Mouse (Mus musculus): ENCODE measurements around the gene Exog. TPM values are rescaled to one million over a fixed set of nuclear protein-coding genes. Genes with fewer than 3 reads are reported as not detected.

Exog gene
- polyA plus RNA-seq, 1 experiment from 2014 or later, result 48.7 TPM

DNA sequence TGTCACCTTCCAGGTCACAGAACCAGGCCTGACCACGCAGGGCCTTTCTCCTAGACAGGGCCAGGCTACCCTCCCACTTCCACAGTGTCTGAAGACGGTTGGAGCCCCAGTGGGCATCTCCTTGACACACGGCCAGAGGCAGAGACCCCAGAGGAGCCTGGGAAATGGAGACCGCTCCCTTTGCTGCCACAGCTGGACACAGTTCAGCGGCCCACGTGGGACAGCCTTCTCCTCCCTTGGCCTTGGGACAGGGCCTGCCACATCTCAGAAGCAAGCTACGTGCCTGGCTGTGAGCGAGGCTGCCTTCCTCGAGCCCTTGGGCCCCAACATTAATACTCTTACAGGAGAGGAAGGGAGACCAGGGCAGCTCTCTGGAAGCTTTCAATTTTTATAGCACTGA is 39.7 kb downstream of the Exog start:
- Histone ChIP-seq H3K27ac (ENCODE audit: low read depth, low read length) (no peak overlapping the region), H3K4me3 (ENCODE audit: low read length) (no peak overlapping the region), H3K9ac (ENCODE audit: low read depth, low read length) (no peak overlapping the region), H3K4me1 (ENCODE audit: control insufficient read depth, insufficient read depth, low read depth, low read length) (peaks cover 2% of the 10 kb centered on the region; the same call in 1 of the 2 replicates), H3K9me3 (ENCODE audit: control insufficient read depth, low read length) (no peaks in the 10 kb centered on the region), H3K4me2 (ENCODE audit: low read length) (no peak overlapping the region), H3K36me3 (ENCODE audit: control insufficient read depth, insufficient read depth, low read length) (no peaks in the 10 kb centered on the region; the same call in 1 of the 2 replicates), H3K27me3 (replicated peaks; ENCODE audit: control insufficient read depth, insufficient read depth, low read length) (no peaks in the 10 kb centered on the region; the same call in 1 of the 2 replicates)
- ATAC-seq, result no peak
- WGBS, result 65% methylated on average over 9 of the region's 9 CpGs

DNA sequence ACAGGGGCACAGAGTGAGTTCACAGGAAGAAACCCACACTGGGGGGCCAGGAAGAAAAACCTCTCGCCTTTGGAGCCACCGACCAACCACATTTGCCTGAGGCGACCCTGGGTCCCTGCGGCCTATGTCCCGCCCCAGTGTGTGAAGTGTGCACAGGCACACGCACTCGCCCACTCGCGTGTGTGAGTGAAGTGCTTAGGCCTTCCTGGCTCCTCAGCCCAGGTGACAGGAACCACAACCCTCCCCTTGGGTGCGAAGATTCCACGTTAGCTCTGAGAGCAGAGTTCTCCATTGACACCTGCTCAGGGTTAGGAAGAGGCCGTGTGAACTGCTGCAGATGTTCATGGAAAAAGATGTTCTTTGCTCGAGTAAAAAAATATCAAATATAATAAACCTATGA is 40.1 kb downstream of the Exog start:
- no peaks in the 10 kb centered on the region for H3K9me3 ChIP-seq (ENCODE audit: control insufficient read depth, low read length)
- 93% methylated on average over 13 of the region's 13 CpGs for WGBS
- ATAC-seq, result no peak
- no peak overlapping the region for H3K27ac ChIP-seq (ENCODE audit: low read depth, low read length)
- H3K27me3 ChIP-seq (replicated peaks; ENCODE audit: control insufficient read depth, insufficient read depth, low read length), result no peaks in the 10 kb centered on the region; the same call in 1 of the 2 replicates
- H3K9ac ChIP-seq (ENCODE audit: low read depth, low read length), result no peak overlapping the region
- peaks cover 2% of the 10 kb centered on the region; the same call in 1 of the 2 replicates for H3K4me1 ChIP-seq (ENCODE audit: control insufficient read depth, insufficient read depth, low read depth, low read length)
- H3K4me2 ChIP-seq (ENCODE audit: low read length), result no peak overlapping the region
- no peak overlapping the region for H3K4me3 ChIP-seq (ENCODE audit: low read length)
- H3K36me3 ChIP-seq (ENCODE audit: control insufficient read depth, insufficient read depth, low read length), result no peaks in the 10 kb centered on the region; the same call in 1 of the 2 replicates

DNA sequence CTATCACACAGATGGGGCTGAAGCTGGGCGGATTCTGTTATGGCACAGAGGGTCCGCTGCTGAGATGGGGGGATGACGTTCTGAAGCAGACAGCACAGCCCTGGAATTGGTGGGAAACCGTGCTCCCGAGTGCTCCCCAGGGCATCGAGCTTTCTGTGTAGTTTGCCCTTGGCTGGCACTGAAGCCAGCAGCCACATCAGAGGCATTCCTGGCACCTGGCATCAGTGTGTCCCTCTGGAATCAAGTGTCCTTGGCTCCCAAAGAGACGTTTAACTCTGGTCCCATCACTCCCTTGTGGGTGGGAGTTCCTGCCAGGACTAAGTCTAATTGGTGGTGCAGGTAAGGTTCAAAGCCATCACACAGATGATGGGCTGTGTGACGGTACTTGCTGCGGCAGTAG is 51.6 kb downstream of the Exog start:
- 78% methylated on average over 9 of the region's 9 CpGs for WGBS
- no peak overlapping the region for H3K27ac ChIP-seq (ENCODE audit: low read depth, low read length)
- H3K36me3 ChIP-seq (ENCODE audit: control insufficient read depth, insufficient read depth, low read length), result no peaks in the 10 kb centered on the region
- H3K9me3 ChIP-seq (ENCODE audit: control insufficient read depth, low read length), result no peaks in the 10 kb centered on the region
- ATAC-seq, result no peak
- H3K4me2 ChIP-seq (ENCODE audit: low read length), result no peak overlapping the region
- no peaks in the 10 kb centered on the region for H3K4me1 ChIP-seq (ENCODE audit: control insufficient read depth, insufficient read depth, low read depth, low read length)
- no peak overlapping the region for H3K4me3 ChIP-seq (ENCODE audit: low read length)
- H3K9ac ChIP-seq (ENCODE audit: low read depth, low read length), result no peak overlapping the region
- no peaks in the 10 kb centered on the region for H3K27me3 ChIP-seq (replicated peaks; ENCODE audit: control insufficient read depth, insufficient read depth, low read length)

DNA sequence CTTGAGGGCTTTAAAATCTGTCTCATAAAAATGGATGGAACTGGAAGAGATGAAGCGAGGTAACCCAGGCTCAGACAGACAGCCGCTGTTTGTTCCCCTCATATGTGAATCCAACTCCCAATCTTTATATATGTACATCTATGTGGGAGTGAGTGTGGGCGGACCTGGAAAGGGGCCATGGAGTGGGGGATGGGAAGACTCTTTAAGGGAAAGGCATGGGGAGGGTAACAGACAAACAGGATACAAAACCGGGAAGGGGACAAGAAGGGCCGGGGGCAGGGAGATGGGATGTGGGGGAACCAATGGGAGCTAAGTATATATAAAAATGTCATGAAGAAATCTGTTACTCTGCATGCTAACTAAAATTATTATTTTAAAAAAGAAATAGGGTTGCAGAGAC is 52.2 kb downstream of the Exog start:
- Histone ChIP-seq H3K36me3 (ENCODE audit: control insufficient read depth, insufficient read depth, low read length) (no peaks in the 10 kb centered on the region), H3K27ac (ENCODE audit: low read depth, low read length) (no peak overlapping the region), H3K27me3 (replicated peaks; ENCODE audit: control insufficient read depth, insufficient read depth, low read length) (no peaks in the 10 kb centered on the region), H3K9ac (ENCODE audit: low read depth, low read length) (no peak overlapping the region), H3K4me1 (ENCODE audit: control insufficient read depth, insufficient read depth, low read depth, low read length) (no peaks in the 10 kb centered on the region), H3K4me2 (ENCODE audit: low read length) (no peak overlapping the region), H3K9me3 (ENCODE audit: control insufficient read depth, low read length) (no peaks in the 10 kb centered on the region), H3K4me3 (ENCODE audit: low read length) (no peak overlapping the region)
- WGBS, result 61% methylated on average over 5 of the region's 5 CpGs
- ATAC-seq, result no peak

DNA sequence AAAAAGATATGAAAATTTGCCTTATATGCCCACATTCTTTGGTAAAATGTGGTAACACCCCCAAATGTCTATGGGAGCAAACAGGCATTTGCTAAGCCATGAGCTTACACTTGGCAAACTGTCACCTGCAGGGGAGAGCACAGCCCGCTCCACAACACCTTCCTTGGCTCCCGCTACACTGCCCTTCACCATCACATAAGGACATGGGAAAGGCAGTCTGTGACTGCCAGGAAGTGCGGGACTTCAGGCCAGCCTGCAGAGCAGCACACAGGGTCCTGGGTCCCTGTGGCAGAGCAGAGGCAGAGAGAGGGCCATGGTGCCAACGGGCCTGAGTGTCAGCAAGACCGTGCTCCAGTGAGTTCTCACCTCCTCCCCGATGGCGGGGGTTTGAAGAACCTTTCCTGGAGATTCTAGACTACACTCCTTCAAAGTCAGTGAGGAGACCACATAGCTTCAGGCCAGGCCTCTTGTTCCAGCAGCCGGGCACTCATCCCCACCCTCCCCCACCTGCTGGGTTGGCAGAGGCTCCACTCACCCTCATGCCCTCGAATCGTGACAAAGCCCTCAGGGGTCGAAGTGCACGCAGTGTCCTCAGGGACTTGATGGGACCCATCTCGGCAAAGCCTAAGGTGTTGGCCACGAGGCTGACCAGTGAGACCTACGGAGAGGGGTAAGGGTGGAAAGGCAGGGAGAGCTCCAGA is 53.0 kb downstream of the Exog start:
- 85% methylated on average over 15 of the region's 15 CpGs for WGBS
- Histone ChIP-seq H3K36me3 (ENCODE audit: control insufficient read depth, insufficient read depth, low read length) (no peaks in the 10 kb centered on the region), H3K4me2 (ENCODE audit: low read length) (no peak overlapping the region), H3K4me3 (ENCODE audit: low read length) (no peak overlapping the region), H3K9me3 (ENCODE audit: control insufficient read depth, low read length) (no peaks in the 10 kb centered on the region), H3K27ac (ENCODE audit: low read depth, low read length) (no peak overlapping the region), H3K4me1 (ENCODE audit: control insufficient read depth, insufficient read depth, low read depth, low read length) (no peaks in the 10 kb centered on the region), H3K9ac (ENCODE audit: low read depth, low read length) (no peak overlapping the region), H3K27me3 (replicated peaks; ENCODE audit: control insufficient read depth, insufficient read depth, low read length) (no peaks in the 10 kb centered on the region)
- no peak for ATAC-seq

DNA sequence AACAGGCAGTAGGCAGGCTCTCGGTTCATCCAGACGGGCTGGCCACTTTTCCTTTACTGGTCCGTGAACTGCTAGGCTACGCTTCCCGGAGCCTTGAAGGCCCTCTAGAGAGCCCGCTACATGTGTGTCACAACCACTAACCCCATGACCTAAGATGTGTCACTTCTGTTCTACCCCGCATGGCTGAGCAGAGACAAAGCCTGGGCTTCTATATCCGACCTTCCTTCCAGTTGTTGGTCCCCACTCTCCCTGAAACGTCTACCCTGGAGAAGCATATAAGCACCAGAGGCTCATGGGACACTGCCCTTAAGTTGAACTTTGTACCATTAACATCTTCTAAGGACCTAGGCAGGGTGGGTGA is 53.5 kb downstream of the Exog start:
- Histone ChIP-seq H3K9ac (ENCODE audit: low read depth, low read length) (no peak overlapping the region), H3K4me3 (ENCODE audit: low read length) (no peak overlapping the region), H3K27ac (ENCODE audit: low read depth, low read length) (no peak overlapping the region), H3K36me3 (ENCODE audit: control insufficient read depth, insufficient read depth, low read length) (no peaks in the 10 kb centered on the region), H3K4me2 (ENCODE audit: low read length) (no peak overlapping the region), H3K4me1 (ENCODE audit: control insufficient read depth, insufficient read depth, low read depth, low read length) (no peaks in the 10 kb centered on the region), H3K9me3 (ENCODE audit: control insufficient read depth, low read length) (no peaks in the 10 kb centered on the region), H3K27me3 (replicated peaks; ENCODE audit: control insufficient read depth, insufficient read depth, low read length) (no peaks in the 10 kb centered on the region)
- 84% methylated on average over 9 of the region's 9 CpGs for WGBS
- no peak for ATAC-seq

DNA sequence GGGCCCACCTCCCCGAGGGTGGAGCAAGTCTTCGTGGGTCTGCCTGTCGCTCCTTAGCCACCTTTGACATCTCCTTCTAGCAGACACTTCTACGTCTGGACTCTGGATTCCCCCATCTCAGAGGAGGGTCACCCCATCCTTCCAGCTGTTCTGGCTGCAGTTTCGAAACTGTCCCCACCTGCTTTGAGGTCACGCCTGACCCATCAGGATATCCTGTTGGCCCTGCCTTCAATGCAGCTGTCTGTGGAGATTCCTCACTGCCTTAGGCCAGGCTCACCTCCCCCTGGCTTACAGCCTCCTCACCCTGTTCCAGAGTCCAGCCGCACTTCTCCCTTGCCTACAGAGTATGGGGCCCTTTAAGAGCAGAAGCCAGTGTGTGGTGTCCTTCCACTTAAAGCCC is 54.1 kb downstream of the Exog start:
- no peaks in the 10 kb centered on the region for H3K4me1 ChIP-seq (ENCODE audit: control insufficient read depth, insufficient read depth, low read depth, low read length)
- H3K36me3 ChIP-seq (ENCODE audit: control insufficient read depth, insufficient read depth, low read length), result no peaks in the 10 kb centered on the region
- no peaks in the 10 kb centered on the region for H3K9me3 ChIP-seq (ENCODE audit: control insufficient read depth, low read length)
- H3K27me3 ChIP-seq (replicated peaks; ENCODE audit: control insufficient read depth, insufficient read depth, low read length), result no peaks in the 10 kb centered on the region
- no peak overlapping the region for H3K27ac ChIP-seq (ENCODE audit: low read depth, low read length)
- no peak overlapping the region for H3K4me2 ChIP-seq (ENCODE audit: low read length)
- no peak overlapping the region for H3K9ac ChIP-seq (ENCODE audit: low read depth, low read length)
- 88% methylated on average over 7 of the region's 7 CpGs for WGBS
- no peak for ATAC-seq
- no peak overlapping the region for H3K4me3 ChIP-seq (ENCODE audit: low read length)

DNA sequence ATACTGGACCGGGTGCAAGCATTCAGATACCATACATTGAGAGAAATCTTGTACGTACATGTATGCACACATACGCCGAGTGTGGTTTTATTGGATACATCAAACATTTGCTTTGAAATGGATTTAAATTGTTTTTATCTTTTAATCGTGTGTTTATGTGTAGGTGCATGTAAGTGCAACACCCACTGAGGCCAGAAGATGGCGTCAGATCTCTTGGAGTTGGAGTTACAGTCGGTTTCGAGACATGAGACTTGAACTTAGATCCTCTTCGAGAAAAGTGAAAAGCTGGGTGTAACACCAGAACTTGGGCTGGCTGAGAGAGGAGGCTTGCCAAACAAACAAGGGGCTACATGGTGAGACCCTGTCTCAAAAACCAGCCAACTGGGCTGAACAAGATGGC is 58.9 kb downstream of the Exog start:
- Histone ChIP-seq H3K36me3 (ENCODE audit: control insufficient read depth, insufficient read depth, low read length) (no peaks in the 10 kb centered on the region), H3K27me3 (replicated peaks; ENCODE audit: control insufficient read depth, insufficient read depth, low read length) (no peaks in the 10 kb centered on the region), H3K27ac (ENCODE audit: low read depth, low read length) (no peak overlapping the region), H3K4me1 (ENCODE audit: control insufficient read depth, insufficient read depth, low read depth, low read length) (no peaks in the 10 kb centered on the region), H3K9ac (ENCODE audit: low read depth, low read length) (no peak overlapping the region), H3K4me2 (ENCODE audit: low read length) (no peak overlapping the region), H3K9me3 (ENCODE audit: control insufficient read depth, low read length) (peaks cover 4% of the 10 kb centered on the region), H3K4me3 (ENCODE audit: low read length) (no peak overlapping the region)
- no peak for ATAC-seq
- 96% methylated on average over 9 of the region's 9 CpGs for WGBS

DNA sequence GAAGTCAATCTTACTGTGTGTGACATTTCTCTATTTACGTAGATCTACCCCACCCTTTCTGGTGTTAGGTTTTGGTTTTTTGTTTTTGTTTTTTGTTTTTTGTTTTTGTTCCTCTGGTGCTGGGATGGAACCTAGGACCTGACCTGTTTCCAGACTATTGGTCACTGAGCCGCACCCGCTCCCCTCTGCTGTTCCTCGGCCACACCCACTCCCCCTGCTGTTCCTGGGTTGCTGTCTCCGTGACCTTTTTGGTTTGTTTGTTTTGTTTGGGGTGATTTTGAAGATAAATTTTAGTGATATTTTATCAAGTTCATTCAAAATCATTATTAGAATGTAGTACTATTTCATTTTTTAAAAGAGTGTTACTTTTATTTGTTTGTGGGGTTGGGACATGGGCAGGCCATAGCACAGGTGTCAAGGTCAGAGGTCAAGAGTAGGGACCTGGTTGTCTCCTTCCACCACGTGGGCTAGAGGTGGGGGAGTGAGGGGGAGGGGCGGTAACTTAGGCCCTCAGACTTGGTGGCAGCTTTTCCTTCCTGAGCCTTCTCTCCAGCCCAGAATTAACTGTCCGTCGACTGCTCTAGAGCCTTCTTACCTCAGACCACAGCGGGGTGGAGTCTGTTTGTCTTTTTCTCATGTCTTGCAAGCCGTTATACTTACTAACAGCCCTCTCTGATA is 60.4 kb downstream of the Exog start:
- no peak overlapping the region for H3K9ac ChIP-seq (ENCODE audit: low read depth, low read length)
- ATAC-seq, result no peak
- WGBS, result 70% methylated on average over 11 of the region's 11 CpGs

More for the DNA sequence above, 60.4 kb downstream of the Exog start:
- Histone ChIP-seq H3K27me3 (replicated peaks; ENCODE audit: control insufficient read depth, insufficient read depth, low read length) (no peaks in the 10 kb centered on the region), H3K4me1 (ENCODE audit: control insufficient read depth, insufficient read depth, low read depth, low read length) (no peaks in the 10 kb centered on the region), H3K36me3 (ENCODE audit: control insufficient read depth, insufficient read depth, low read length) (no peaks in the 10 kb centered on the region), H3K9me3 (ENCODE audit: control insufficient read depth, low read length) (peaks cover 4% of the 10 kb centered on the region), H3K27ac (ENCODE audit: low read depth, low read length) (no peak overlapping the region), H3K4me3 (ENCODE audit: low read length) (no peak overlapping the region), H3K4me2 (ENCODE audit: low read length) (no peak overlapping the region)
